Mouse (Mus musculus) limb, embryonic 10.5 days (tissue): ENCODE results near the gene Tmem125. TPM values are rescaled to one million over a fixed set of nuclear protein-coding genes. Genes with fewer than 3 reads are reported as not detected.

Source experiments
- DNase-seq: peaks from one replicate; pipeline ENCODE4 v3.0.0-alpha.2; 2017; ENCODE audit warnings: low spot score
- H3K27ac ChIP-seq: fragments of 300-500 bp; sonication (generic); 2 replicates; pipeline ENCODE4 v1.5.1; 2016; ENCODE audit warnings: mild to moderate bottlenecking
- H3K27me3 ChIP-seq: fragments of 300-500 bp; sonication (generic); 2 replicates; pipeline ENCODE4 v1.6.1; 2016; ENCODE audit warnings: low read depth, mild to moderate bottlenecking; ENCODE audit not compliant: poor library complexity, severe bottlenecking
- H3K36me3 ChIP-seq: fragments of 300-500 bp; sonication (generic); 2 replicates; pipeline ENCODE4 v1.6.1; 2016; ENCODE audit warnings: mild to moderate bottlenecking, moderate library complexity
- H3K4me1 ChIP-seq: fragments of 300-500 bp; sonication (generic); 2 replicates; pipeline ENCODE4 v1.6.1; 2016
- H3K4me3 ChIP-seq: fragments of 300-500 bp; sonication (generic); 2 replicates; pipeline ENCODE4 v1.5.1; 2016; ENCODE audit warnings: mild to moderate bottlenecking, moderate library complexity
- H3K9me3 ChIP-seq: fragments of 300-500 bp; sonication (generic); replicated peaks from 2 replicates; pipeline ENCODE4 v1.6.1; 2016; ENCODE audit warnings: mild to moderate bottlenecking
- WGBS: fragments of 180-500 bp; shearing (Covaris S2); methylation state at CpG from one replicate; pipeline ENCODE4 v1.1.7; 2016; 5-methylcytosine and 5-hydroxymethylcytosine counted together
- polyA plus RNA-seq: library from polyadenylated mRNA; unstranded; fragments of >200 nt; fragmentation: Nextera tagmentation; extraction: Ambion mirVana; gene quantifications from 2 replicates; pipeline ENCODE4 v1.2.1, GENCODE M21; 2016

Gene Tmem125
- polyA plus RNA-seq = 0.34 and 0.54 TPM in 2 replicates

DNA sequence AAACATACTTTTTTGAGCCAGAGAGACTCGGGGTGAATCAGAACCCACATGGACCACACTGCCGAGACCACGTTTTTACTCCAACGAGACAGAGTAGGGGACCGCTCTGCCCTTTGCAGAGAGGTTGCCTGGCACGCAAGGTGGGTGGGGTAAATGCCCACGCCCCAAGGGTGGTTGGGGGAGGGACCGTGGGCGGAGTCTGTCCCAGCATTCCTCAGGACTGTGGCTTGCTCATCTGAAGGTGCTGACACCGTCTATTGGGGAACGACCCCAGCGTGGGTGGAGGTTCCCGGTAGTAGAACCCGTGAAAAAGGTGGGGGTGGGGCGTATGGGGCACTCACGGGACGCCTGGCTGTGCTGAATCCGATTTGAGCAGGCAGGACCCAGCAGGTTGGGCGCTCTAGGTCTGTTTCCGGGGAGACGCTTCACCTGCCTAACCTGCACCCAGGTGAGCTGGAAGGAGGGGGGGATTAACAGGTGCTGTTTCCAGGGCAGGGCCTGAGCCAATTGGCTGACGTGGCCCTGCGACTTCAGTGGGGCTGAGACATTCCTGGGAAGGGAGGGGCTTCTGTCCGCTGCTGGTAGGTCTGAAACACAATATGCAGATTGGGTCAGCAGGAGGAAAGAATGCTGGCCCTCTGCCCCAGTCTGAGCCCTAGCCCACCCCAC is at the start of gene Tmem125:
Tmem125 (minus strand) TSS at position 453 of the 669 bp plus-strand sequence.
- peak; percentile 44 for DNase-seq

DNA sequence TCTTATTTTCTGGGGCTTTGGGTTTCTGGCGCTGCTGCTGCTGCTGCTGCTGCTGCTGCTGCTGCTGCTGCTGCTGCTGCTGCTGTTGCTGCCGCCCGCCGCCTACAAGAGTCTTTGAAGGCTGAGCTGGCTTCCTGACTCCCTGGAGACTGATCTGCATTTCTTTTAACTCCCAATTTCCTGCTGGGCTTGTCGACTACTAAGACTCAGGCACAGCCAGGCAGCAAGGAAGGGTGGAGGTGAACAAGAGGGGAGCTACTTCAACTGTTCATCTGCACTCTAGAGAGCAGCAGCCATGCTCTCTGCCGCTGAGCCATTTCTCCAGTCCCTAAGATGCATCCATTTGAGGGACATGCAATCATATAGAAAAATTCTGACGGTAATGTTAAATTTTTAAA is 45.9 kb upstream of the Tmem125 start:
- 9% methylated on average over 7 of the region's 7 CpGs for WGBS

More for the DNA sequence above, at the start of gene Tmem125:
- 2% methylated on average over 24 of the region's 24 CpGs for WGBS
- Histone ChIP-seq H3K27ac (0 out of 2 replicates have a peak within 1 kb of the TSS, but pooled peaks have one; percentile 14), H3K4me3 (peak within 1 kb of the TSS; percentile 49), H3K36me3 (no peaks in the 10 kb centered on the region), H3K27me3 (peaks cover 21% of the 10 kb centered on the region), H3K4me1 (peaks cover 20% of the 10 kb centered on the region), H3K9me3 (peaks cover 4% of the 10 kb centered on the region)

DNA sequence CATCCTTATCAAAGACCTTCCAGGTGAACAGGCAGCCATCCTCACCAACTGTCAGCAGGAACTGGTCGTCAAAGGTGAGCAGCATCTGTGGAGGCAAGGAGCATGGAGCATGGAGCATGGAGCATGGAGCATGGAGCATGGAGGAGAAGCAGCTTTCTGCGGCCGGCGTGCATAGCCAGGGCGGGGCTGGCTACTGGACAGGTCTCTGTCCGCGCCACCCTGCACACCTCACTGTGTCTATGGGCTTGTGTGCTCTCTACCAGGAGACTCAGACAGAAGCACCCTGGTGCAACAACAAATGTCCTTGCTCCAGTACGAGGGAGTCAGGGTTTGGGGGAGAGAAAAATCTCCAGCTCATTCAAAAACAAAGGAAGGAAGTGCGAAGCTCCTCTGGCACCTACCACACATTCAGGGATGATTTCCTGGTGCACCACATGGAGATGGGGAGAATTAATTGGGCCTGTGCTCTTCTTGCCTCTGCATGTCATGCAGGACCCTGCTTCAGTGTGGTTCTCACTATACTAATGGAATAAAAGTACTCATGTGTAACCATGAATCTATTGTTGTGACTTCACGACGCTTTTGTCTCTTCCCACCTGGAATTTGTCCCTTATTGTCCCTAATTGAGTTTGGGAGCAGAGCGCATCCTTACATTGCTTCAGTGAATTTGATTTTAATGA is 45.3 kb upstream of the Tmem125 start:
- Histone ChIP-seq H3K27ac (no peak overlapping the region), H3K36me3 (no peaks in the 10 kb centered on the region), H3K4me1 (peaks cover 17% of the 10 kb centered on the region), H3K9me3 (no peaks in the 10 kb centered on the region), H3K27me3 (no peaks in the 10 kb centered on the region), H3K4me3 (no peak overlapping the region)
- 70% methylated on average over 12 of the region's 12 CpGs for WGBS
- DNase-seq = no peak

More for the DNA sequence above, 45.9 kb upstream of the Tmem125 start:
- no peak for DNase-seq
- no peaks in the 10 kb centered on the region for H3K36me3 ChIP-seq
- no peak overlapping the region for H3K4me3 ChIP-seq
- no peaks in the 10 kb centered on the region for H3K9me3 ChIP-seq
- peaks cover 17% of the 10 kb centered on the region for H3K4me1 ChIP-seq
- H3K27me3 ChIP-seq = no peaks in the 10 kb centered on the region
- H3K27ac ChIP-seq = no peak overlapping the region

DNA sequence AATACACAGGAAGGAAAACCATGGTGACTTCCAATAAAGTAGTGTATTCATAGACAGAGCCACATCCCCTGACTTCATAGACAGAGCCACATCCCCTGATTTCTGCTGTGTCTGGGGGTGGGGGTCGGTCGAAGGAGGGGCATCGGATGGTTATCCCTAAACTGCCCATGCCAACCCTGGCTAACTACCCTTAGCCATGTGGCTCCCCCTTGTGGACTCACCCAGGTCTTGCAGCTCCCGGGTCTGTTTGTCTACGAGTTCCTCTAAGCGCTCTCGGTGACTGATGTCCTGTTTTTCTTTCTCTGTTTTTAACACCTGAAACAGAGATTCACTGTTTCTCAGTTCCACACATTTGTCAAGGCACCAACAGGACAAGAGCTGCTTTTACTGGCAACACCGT is 38.8 kb upstream of the Tmem125 start:
- 0 out of 2 replicates have a peak, but pooled peaks cover 2% of the 10 kb centered on the region for H3K9me3 ChIP-seq
- no peak for DNase-seq
- no peak overlapping the region for H3K27ac ChIP-seq
- peaks cover 13% of the 10 kb centered on the region for H3K4me1 ChIP-seq
- H3K36me3 ChIP-seq = no peaks in the 10 kb centered on the region
- H3K27me3 ChIP-seq = no peaks in the 10 kb centered on the region
- 94% methylated on average over 8 of the region's 8 CpGs for WGBS
- H3K4me3 ChIP-seq = no peak overlapping the region

DNA sequence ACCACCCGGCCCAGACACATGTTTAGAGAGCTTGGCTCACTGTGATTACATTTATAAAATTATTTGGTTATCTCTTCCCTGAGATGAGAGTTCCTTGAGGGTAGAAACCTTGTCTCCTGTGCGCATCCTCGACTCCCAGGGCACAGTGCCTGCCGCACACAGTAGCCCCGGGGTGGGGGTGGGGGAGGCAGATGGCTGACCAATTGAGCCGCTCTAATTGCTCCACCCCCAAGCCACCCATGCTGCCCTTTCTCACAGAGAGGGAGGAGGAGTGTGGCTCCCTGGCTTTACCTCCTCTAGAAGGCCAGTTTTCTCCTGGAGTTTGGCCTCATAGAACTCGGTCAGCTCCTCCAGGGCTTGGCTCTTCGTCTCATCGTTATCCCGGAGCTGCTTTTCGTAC is 37.7 kb upstream of the Tmem125 start:
- Histone ChIP-seq H3K27me3 (0 out of 2 replicates have a peak, but pooled peaks cover 7% of the 10 kb centered on the region), H3K4me3 (no peak overlapping the region), H3K36me3 (no peaks in the 10 kb centered on the region), H3K9me3 (0 out of 2 replicates have a peak, but pooled peaks cover 2% of the 10 kb centered on the region), H3K4me1 (peaks cover 7% of the 10 kb centered on the region; the same call in 1 of the 2 replicates), H3K27ac (no peak overlapping the region; the same call in 1 of the 2 replicates)
- no peak for DNase-seq
- WGBS = 44% methylated on average over 11 of the region's 11 CpGs

DNA sequence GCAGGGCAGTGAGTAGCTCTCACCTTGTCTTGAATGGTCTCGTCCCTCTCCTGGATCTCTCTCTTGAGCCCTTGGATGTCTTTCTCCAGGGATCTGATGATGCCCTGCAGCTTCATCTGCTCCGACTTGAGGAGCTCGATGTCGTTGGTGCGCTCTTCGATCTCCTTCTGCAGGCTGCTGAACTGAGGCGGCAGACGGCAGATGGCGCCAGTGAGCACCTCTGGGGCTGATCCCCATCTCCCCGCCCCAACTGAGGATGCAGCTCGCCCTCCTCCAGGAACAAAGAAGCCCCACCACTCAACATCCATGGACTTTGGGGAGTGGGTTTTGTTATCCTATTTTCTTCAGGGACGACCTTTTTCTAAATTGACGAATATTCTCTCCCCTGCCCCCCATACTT is 35.5 kb upstream of the Tmem125 start:
- 0 out of 2 replicates have a peak, but pooled peaks cover 2% of the 10 kb centered on the region for H3K9me3 ChIP-seq
- H3K36me3 ChIP-seq = no peaks in the 10 kb centered on the region
- 56% methylated on average over 13 of the region's 13 CpGs for WGBS
- H3K27ac ChIP-seq = no peak overlapping the region
- peak; percentile 46 for DNase-seq
- H3K4me1 ChIP-seq = peaks cover 7% of the 10 kb centered on the region; the same call in 1 of the 2 replicates
- H3K4me3 ChIP-seq = no peak overlapping the region
- H3K27me3 ChIP-seq = 0 out of 2 replicates have a peak, but pooled peaks cover 7% of the 10 kb centered on the region

DNA sequence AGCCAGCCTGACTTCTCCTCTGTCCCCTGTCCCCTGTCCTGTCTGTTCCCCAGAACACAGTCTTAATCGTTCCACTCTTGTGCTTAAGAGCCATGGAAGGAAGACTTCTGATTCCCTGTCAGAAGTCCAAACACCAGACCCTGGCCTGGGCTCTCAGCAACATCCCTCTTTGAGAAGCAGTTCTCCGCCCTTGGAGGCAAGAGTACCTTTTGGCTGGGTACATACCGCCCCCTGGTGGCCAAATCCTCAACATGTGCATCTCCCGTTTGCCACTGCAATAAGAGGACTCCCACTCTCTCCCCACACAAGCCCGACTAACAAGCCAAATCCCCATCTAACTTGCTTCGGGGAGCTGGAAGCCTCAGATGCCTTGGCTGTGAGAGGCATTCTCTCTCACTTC is 32.3 kb upstream of the Tmem125 start:
- Histone ChIP-seq H3K4me3 (no peak overlapping the region), H3K4me1 (no peaks in the 10 kb centered on the region), H3K9me3 (0 out of 2 replicates have a peak, but pooled peaks cover 2% of the 10 kb centered on the region), H3K36me3 (no peaks in the 10 kb centered on the region), H3K27me3 (peaks cover 14% of the 10 kb centered on the region; the same call in 1 of the 2 replicates), H3K27ac (no peak overlapping the region)
- 6% methylated on average over 6 of the region's 6 CpGs for WGBS
- peak; percentile 95 for DNase-seq

DNA sequence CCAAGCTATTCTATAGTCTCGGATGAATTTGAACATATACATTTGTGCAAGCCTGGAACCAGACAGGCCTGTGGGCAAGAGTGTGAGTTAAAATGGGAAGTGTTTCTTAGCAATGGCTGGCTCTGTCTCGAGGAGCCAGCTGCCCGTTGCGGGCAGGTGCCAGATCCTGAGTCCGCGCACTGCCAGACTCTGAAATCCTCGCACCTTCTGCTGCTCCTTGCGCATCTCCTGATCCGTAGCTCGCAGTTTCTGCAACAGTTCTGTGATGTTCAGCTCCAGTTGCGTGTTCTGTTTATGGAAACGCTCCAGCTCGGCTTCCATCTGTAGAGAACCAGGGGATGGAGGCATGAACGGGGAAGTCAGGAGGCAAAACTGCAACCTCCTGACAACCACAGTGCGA is 27.6 kb upstream of the Tmem125 start:
- WGBS = 85% methylated on average over 14 of the region's 15 CpGs
- no peaks in the 10 kb centered on the region for H3K9me3 ChIP-seq
- no peak overlapping the region for H3K4me3 ChIP-seq
- no peak for DNase-seq
- H3K27me3 ChIP-seq = peaks cover 19% of the 10 kb centered on the region
- H3K36me3 ChIP-seq = no peaks in the 10 kb centered on the region
- no peak overlapping the region for H3K27ac ChIP-seq
- no peaks in the 10 kb centered on the region for H3K4me1 ChIP-seq

DNA sequence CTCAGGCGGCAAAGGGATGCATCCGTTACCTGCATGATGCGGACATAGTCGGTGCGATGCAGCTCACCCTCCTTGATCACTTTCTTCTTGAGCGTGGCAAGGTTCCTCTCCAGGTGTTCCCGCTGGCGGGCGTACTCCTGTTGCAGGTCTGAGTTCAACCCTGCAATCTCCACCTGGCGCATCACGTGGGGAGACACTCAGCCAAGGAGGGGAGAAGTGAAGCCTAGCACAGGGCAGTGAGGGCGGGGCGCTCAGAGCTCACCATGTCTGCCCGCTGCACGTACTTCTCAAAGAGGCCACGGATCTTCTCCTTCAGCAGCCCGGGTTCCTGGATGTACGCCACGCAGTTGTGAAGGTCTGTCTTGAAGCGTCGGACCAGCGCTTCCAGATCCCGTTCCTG is 25.5 kb upstream of the Tmem125 start:
- no peaks in the 10 kb centered on the region for H3K4me1 ChIP-seq
- no peak overlapping the region for H3K4me3 ChIP-seq
- peaks cover 19% of the 10 kb centered on the region for H3K27me3 ChIP-seq
- no peaks in the 10 kb centered on the region for H3K9me3 ChIP-seq
- H3K27ac ChIP-seq = no peak overlapping the region
- no peaks in the 10 kb centered on the region for H3K36me3 ChIP-seq
- WGBS = 78% methylated on average over 23 of the region's 23 CpGs
- no peak for DNase-seq

DNA sequence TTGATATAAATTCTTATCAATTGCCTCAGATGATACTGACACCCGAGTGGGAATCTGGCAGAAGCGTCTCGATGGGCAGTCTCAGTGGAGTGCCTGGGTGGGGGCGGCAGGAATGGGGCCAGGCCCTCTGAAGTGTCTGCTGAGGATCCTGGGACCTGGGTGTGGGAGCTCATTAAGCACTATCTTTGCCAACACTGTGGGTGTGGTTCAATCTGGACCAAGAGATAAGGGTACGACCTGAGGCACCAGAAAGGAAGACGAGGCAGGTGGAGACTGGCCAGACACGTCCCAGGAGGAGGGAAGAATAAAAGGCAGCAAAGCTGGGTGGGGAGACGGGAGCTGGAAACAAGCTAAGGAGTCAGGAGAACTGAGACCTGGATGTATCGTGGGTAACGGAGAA is 24.9 kb upstream of the Tmem125 start:
- WGBS = 67% methylated on average over 10 of the region's 10 CpGs
- H3K27ac ChIP-seq = no peak overlapping the region

DNA sequence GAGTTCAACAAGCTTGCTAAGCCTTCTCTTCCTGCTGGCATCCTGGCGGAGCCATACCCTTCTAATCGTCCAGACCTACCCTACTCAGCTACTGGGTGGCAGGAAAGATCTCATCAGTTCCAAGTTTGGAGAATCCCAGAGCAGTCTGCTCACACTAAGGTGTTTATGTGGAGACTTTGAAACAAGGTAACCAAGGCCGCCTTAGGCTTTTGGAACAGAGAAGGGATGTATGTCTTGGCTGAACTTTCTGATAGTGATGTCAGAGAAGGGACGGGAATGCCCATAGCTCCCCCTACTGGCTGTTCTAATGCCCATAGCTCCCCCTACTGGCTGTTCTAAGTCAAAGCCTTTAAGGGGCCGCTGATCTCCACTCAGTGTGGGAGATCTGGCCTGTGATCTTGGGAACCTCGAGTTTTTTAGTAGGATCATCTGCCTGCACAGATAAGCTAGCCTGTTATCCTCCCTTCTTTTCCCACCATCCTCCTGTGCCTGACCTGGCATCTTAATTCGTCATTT is 22.4 kb upstream of the Tmem125 start:
- H3K4me1 ChIP-seq = no peaks in the 10 kb centered on the region
- DNase-seq = peak; percentile 73
- H3K27me3 ChIP-seq = peaks cover 12% of the 10 kb centered on the region; the same call in 1 of the 2 replicates
- WGBS = 37% methylated on average over 7 of the region's 7 CpGs
- H3K4me3 ChIP-seq = no peak overlapping the region
- H3K27ac ChIP-seq = no peak overlapping the region
- H3K9me3 ChIP-seq = no peaks in the 10 kb centered on the region
- no peaks in the 10 kb centered on the region for H3K36me3 ChIP-seq

More for the DNA sequence above, 24.9 kb upstream of the Tmem125 start:
- Histone ChIP-seq H3K4me3 (no peak overlapping the region), H3K27me3 (peaks cover 19% of the 10 kb centered on the region), H3K9me3 (no peaks in the 10 kb centered on the region), H3K4me1 (no peaks in the 10 kb centered on the region), H3K36me3 (no peaks in the 10 kb centered on the region)
- no peak for DNase-seq

DNA sequence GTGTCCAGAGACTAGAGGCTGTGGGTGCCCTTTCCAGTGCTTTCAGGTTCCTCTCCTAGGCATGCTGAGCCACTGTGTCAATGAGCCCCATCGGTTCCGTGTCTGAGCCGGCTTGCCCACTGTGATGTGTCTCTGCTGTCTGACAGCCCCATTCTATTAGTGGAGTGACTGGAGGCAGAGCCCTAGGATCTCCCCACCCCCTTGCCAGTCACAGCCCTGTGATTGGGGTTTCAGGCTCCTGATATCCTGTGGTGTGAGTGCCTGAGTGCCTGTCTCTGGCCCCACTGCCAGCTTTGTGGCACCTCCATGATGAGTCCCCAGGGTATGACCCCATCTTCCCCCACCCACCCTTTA is 21.1 kb upstream of the Tmem125 start:
- Histone ChIP-seq H3K27ac (no peak overlapping the region), H3K4me1 (no peaks in the 10 kb centered on the region), H3K4me3 (no peak overlapping the region), H3K27me3 (peaks cover 12% of the 10 kb centered on the region; the same call in 1 of the 2 replicates), H3K9me3 (no peaks in the 10 kb centered on the region), H3K36me3 (no peaks in the 10 kb centered on the region)
- 75% methylated on average over 3 of the region's 3 CpGs for WGBS
- no peak for DNase-seq
